Mouse (Mus musculus): ENCODE measurements around the gene Lpar5.

Lpar5 gene

GRCm38 (mm10) chr6:125088561-125089321, 21.0 kb downstream of the Lpar5 start:
- peak; percentile 90 for DNase-seq

- DNase-seq = peak; percentile 91
Measured at GRCm38 (mm10) chr6:125089521-125090321, 22.0 kb downstream of the Lpar5 start.

GRCm38 (mm10) chr6:125090341-125091085, 22.8 kb downstream of the Lpar5 start:
- no peak for DNase-seq

- no peak for DNase-seq
Measured at GRCm38 (mm10) chr6:125092372-125092771, 24.7 kb downstream of the Lpar5 start.

- DNase-seq = no peak
Measured at GRCm38 (mm10) chr6:125094843-125095242, 27.1 kb downstream of the Lpar5 start.

GRCm38 (mm10) chr6:125095391-125096278, 27.9 kb downstream of the Lpar5 start, which contains the start of gene Chd4:
Gene Chd4 (plus strand): TSS chr6:125095981.
- peak; percentile 96 for DNase-seq

- no peak for DNase-seq
Measured at GRCm38 (mm10) chr6:125096279-125096596, 28.5 kb downstream of the Lpar5 start.

GRCm38 (mm10) chr6:125096597-125097345, 29.1 kb downstream of the Lpar5 start:
- DNase-seq = peak; percentile 84

GRCm38 (mm10) chr6:125097346-125097689, 29.6 kb downstream of the Lpar5 start:
- no peak for DNase-seq

GRCm38 (mm10) chr6:125097951-125098350, 30.2 kb downstream of the Lpar5 start:
- DNase-seq = no peak

- peak; percentile 54 for DNase-seq
Measured at GRCm38 (mm10) chr6:125098513-125098912, 30.8 kb downstream of the Lpar5 start.

- DNase-seq = peak; percentile 58
Measured at GRCm38 (mm10) chr6:125099421-125099971, 31.8 kb downstream of the Lpar5 start.

- no peak for DNase-seq
Measured at GRCm38 (mm10) chr6:125101444-125101843, 33.7 kb downstream of the Lpar5 start.

- DNase-seq = no peak
Measured at GRCm38 (mm10) chr6:125104223-125104622, 36.5 kb downstream of the Lpar5 start.

GRCm38 (mm10) chr6:125107705-125108104, 40.0 kb downstream of the Lpar5 start:
- no peak for DNase-seq

- DNase-seq = no peak
Measured at GRCm38 (mm10) chr6:125109371-125109770, 41.7 kb downstream of the Lpar5 start.

GRCm38 (mm10) chr6:125110927-125111326, 43.2 kb downstream of the Lpar5 start:
- peak; percentile 45 for DNase-seq

GRCm38 (mm10) chr6:125112553-125112952, 44.8 kb downstream of the Lpar5 start:
- DNase-seq = no peak

- DNase-seq = no peak
Measured at GRCm38 (mm10) chr6:125119387-125119786, 51.7 kb downstream of the Lpar5 start.

- DNase-seq = no peak
Measured at GRCm38 (mm10) chr6:125128724-125129123, 61.0 kb downstream of the Lpar5 start.

GRCm38 (mm10) chr6:125129710-125130402, 62.1 kb downstream of the Lpar5 start:
- no peak for DNase-seq
